Mouse (Mus musculus): ENCODE measurements around the gene Mtmr4. TPM values are rescaled to one million over a fixed set of nuclear protein-coding genes. Genes with fewer than 3 reads are reported as not detected.
A peak's percentile ranks its signal among the peaks of the same experiment; 100 is the strongest.

The Mtmr4 gene
- polyA plus RNA-seq (2014; fragmentation: Nextera tagmentation; extraction: Ambion mirVana), result 72.2 and 75.6 TPM in 2 replicates

DNA sequence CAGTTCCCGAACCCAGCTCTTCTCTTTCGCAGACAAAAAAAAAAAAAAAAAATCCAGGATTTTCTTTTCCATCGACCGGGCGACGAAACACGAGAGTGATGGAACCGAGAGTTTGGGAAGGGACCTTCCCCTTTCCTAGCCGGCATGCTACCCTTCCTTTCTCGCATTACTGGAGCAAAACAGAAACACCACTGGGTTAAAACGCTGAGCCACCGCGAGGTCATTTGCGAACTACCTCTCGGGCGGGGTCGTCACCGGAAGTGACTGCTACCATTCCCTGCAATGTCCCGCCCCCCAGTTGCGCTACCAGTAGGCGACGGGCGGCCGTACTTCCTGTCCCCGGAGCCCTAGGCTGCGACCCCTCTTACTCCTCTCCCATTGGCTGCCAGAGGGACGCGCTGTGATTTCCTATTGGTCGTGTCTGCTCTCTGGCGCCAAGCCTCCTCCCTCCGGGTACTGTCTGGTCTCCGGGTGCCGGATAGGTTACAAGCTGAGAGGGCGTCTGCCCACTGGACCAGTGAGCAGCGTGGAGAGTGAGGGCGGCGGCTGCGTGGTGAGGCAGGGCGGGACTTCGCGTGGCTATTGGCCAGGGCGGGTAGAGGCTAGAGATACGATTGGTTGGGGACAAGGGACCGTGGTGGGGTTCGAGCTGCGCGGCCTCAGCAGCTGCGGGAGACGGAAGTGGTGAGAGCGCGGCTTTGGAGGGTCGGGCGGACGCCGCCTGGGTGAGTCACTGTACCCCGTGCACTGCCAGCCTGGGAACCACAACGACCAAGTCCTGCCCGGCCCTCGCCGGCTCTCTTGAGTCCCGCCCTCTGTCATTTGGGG, at the start of gene Mtmr4:
Gene Mtmr4, plus strand, starts transcription at position 637 of the 828 bp plus-strand sequence.
- peak within 1 kb of the TSS; percentile 85 for H3K9ac ChIP-seq (ENCODE audit: low read length)
- ATAC-seq (replicated peaks; ENCODE audit: low FRiP score) (peak; percentile 98), DNase-seq (ENCODE audit: low spot score) (peak; percentile 99)
- no peaks in the 10 kb centered on the region; the same call in 1 of the 2 replicates for H3K36me3 ChIP-seq (ENCODE audit: control insufficient read depth, insufficient read depth, low read length)
- H3K27ac ChIP-seq (ENCODE audit: low read depth, low read length), result peak within 1 kb of the TSS; percentile 80
- H3K9me3 ChIP-seq (ENCODE audit: control insufficient read depth, low read length), result no peaks in the 10 kb centered on the region
- peak within 1 kb of the TSS; percentile 85 for H3K4me2 ChIP-seq (ENCODE audit: low read depth, low read length, severe bottlenecking)
- H3K4me3 ChIP-seq (ENCODE audit: low read depth, low read length), result peak within 1 kb of the TSS; percentile 81
- H3K4me1 ChIP-seq (replicated peaks; ENCODE audit: control insufficient read depth, insufficient read depth, low read length), result peaks cover 23% of the 10 kb centered on the region; the same call in 1 of the 2 replicates
- WGBS, result under 1% methylated on average over 61 of the region's 61 CpGs
- no peaks in the 10 kb centered on the region for H3K27me3 ChIP-seq (ENCODE audit: control insufficient read depth, insufficient read depth, low read length)

DNA sequence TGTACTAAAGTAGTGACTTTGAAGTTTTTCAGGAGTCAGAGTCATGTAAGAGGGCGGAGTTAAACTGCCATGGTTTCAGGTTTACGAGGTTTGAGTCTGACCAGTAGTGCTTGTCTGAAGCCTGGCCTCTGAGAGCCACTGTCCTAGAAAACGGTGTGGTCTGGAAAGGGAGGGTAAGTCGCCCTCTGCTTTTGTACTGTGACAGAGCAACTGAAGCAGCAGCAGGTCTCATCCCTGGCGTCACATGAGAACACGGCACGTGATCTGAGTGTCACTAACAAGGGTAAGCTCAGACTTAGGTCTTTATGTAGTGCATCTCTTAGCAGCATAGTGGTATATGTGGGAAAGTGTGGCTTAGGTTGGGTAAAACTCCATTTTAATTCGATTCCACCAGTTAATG, 49.7 kb upstream of the Mtmr4 start:
- 44% methylated on average over 8 of the region's 8 CpGs for WGBS

DNA sequence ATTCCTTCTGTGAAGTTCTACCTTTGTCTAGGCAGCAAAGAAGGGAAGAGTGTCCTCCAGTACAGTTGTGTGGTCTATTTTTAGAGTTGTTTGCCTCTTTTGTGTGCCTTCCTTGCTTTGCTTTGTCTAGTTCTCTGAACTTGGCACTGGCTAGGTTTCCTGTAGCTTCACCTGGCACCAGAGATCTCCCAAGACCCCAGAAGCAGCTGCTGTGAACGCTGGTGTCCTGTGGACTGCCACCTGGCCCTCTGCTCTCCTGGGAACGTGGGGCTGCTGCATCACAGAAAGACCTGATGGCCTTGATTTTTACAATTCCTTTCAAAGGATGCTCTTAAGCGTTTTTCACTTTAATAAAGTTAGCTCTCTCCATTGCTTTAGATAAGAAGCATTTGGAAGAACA, 49.1 kb upstream of the Mtmr4 start:
- Histone ChIP-seq H3K27ac (ENCODE audit: low read depth, low read length) (no peak overlapping the region), H3K4me2 (ENCODE audit: low read depth, low read length, severe bottlenecking) (no peak overlapping the region), H3K36me3 (ENCODE audit: control insufficient read depth, insufficient read depth, low read length) (no peaks in the 10 kb centered on the region), H3K4me1 (replicated peaks; ENCODE audit: control insufficient read depth, insufficient read depth, low read length) (no peaks in the 10 kb centered on the region), H3K9ac (ENCODE audit: low read length) (no peak overlapping the region), H3K9me3 (ENCODE audit: control insufficient read depth, low read length) (no peaks in the 10 kb centered on the region), H3K4me3 (ENCODE audit: low read depth, low read length) (no peak overlapping the region), H3K27me3 (ENCODE audit: control insufficient read depth, insufficient read depth, low read length) (no peaks in the 10 kb centered on the region)
- DNase-seq (ENCODE audit: low spot score) (no peak), ATAC-seq (replicated peaks; ENCODE audit: low FRiP score) (no peak)
- WGBS, result 68% methylated on average over 3 of the region's 3 CpGs

More for the DNA sequence above, 49.7 kb upstream of the Mtmr4 start:
- H3K9me3 ChIP-seq (ENCODE audit: control insufficient read depth, low read length), result no peaks in the 10 kb centered on the region
- H3K27ac ChIP-seq (ENCODE audit: low read depth, low read length), result no peak overlapping the region
- H3K36me3 ChIP-seq (ENCODE audit: control insufficient read depth, insufficient read depth, low read length), result no peaks in the 10 kb centered on the region
- no peaks in the 10 kb centered on the region for H3K27me3 ChIP-seq (ENCODE audit: control insufficient read depth, insufficient read depth, low read length)
- H3K4me1 ChIP-seq (replicated peaks; ENCODE audit: control insufficient read depth, insufficient read depth, low read length), result no peaks in the 10 kb centered on the region
- no peak overlapping the region for H3K4me3 ChIP-seq (ENCODE audit: low read depth, low read length)
- DNase-seq (ENCODE audit: low spot score) (no peak), ATAC-seq (replicated peaks; ENCODE audit: low FRiP score) (no peak)
- H3K4me2 ChIP-seq (ENCODE audit: low read depth, low read length, severe bottlenecking), result no peak overlapping the region
- H3K9ac ChIP-seq (ENCODE audit: low read length), result no peak overlapping the region

DNA sequence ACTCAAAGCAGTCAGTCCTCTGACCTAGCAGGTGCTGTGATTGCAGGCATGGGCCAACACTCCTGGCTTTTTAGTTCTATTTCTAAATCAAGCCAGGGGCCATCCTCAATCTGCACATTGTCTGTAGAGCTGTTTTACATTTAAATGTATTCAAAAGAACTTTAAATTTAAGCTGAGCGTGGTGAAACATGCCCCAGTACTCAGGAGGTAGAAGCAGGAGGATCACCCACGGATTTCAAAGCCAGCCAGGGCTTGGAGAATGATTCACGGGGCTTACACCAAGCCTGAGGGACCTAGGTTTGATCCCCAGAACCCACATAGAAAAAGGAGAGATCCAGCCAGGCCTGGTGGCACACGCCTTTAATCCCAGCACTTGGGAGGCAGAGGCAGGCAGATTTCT, 38.6 kb upstream of the Mtmr4 start:
- no peak for DNase-seq (ENCODE audit: low spot score)
- Histone ChIP-seq H3K4me2 (ENCODE audit: low read depth, low read length, severe bottlenecking) (no peak overlapping the region), H3K36me3 (ENCODE audit: control insufficient read depth, insufficient read depth, low read length) (no peaks in the 10 kb centered on the region), H3K27me3 (ENCODE audit: control insufficient read depth, insufficient read depth, low read length) (no peaks in the 10 kb centered on the region), H3K4me1 (replicated peaks; ENCODE audit: control insufficient read depth, insufficient read depth, low read length) (peaks cover 3% of the 10 kb centered on the region; the same call in 1 of the 2 replicates), H3K9ac (ENCODE audit: low read length) (no peak overlapping the region), H3K9me3 (ENCODE audit: control insufficient read depth, low read length) (no peaks in the 10 kb centered on the region), H3K4me3 (ENCODE audit: low read depth, low read length) (no peak overlapping the region), H3K27ac (ENCODE audit: low read depth, low read length) (no peak overlapping the region)
- ATAC-seq (replicated peaks; ENCODE audit: low FRiP score), result no peak
- 82% methylated on average over 4 of the region's 4 CpGs for WGBS

DNA sequence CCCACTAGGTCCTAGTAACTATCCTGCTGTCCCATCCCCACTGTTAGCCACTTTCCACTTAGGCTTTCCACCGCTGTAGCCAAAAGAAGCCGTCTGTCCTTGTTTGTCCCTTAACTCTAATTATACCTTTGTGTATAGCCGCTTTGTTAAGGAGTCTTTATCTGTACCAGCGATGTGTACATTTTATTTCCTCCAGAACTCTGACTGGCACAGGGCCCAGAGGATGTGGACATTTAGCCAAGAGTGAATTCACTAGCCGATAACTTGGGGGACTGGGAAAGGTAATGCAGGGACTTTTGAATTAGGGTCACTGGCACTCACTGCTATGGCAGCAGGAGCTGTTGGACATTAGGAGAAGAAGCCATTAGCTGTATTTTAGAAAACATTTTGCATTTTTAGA, 37.6 kb upstream of the Mtmr4 start:
- H3K4me3 ChIP-seq (ENCODE audit: low read depth, low read length), result no peak overlapping the region
- no peak for DNase-seq (ENCODE audit: low spot score)
- H3K9ac ChIP-seq (ENCODE audit: low read length), result no peak overlapping the region
- H3K4me1 ChIP-seq (replicated peaks; ENCODE audit: control insufficient read depth, insufficient read depth, low read length), result peaks cover 3% of the 10 kb centered on the region; the same call in 1 of the 2 replicates
- 77% methylated on average over 5 of the region's 5 CpGs for WGBS
- no peak overlapping the region for H3K4me2 ChIP-seq (ENCODE audit: low read depth, low read length, severe bottlenecking)
- no peaks in the 10 kb centered on the region for H3K9me3 ChIP-seq (ENCODE audit: control insufficient read depth, low read length)
- H3K27ac ChIP-seq (ENCODE audit: low read depth, low read length), result no peak overlapping the region
- no peaks in the 10 kb centered on the region for H3K36me3 ChIP-seq (ENCODE audit: control insufficient read depth, insufficient read depth, low read length)
- H3K27me3 ChIP-seq (ENCODE audit: control insufficient read depth, insufficient read depth, low read length), result no peaks in the 10 kb centered on the region
- ATAC-seq (replicated peaks; ENCODE audit: low FRiP score), result no peak

DNA sequence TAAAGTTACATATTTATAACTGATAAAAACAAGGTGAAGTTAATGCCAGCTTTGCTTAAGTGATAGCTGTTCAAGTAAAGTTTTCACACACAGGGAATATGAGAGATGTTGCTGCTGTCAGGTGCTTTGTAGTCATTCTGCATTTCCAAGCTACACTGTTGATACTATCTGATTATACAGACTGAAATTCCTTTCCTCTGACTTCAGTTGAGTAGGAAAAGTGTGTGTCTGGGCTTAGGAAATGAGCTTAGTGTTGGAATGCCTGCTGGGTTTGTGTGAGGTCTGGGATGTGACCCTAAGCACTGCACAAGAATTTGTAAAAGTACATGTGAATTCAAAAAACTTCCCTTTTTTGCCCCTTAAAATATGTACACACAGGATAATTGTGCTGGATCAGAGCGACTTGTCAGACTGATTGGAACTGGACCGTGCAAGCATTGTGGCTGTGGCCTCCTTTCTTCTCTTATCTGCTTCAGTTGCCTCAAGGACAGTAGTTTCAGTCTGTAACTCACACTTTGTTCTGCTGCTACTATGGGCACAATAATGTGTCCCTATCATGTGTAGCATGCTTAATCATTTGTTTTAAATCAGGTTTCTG, 36.8 kb upstream of the Mtmr4 start:
- Histone ChIP-seq H3K36me3 (ENCODE audit: control insufficient read depth, insufficient read depth, low read length) (no peaks in the 10 kb centered on the region), H3K27me3 (ENCODE audit: control insufficient read depth, insufficient read depth, low read length) (no peaks in the 10 kb centered on the region), H3K9ac (ENCODE audit: low read length) (no peak overlapping the region), H3K27ac (ENCODE audit: low read depth, low read length) (no peak overlapping the region), H3K4me1 (replicated peaks; ENCODE audit: control insufficient read depth, insufficient read depth, low read length) (peaks cover 3% of the 10 kb centered on the region; the same call in 1 of the 2 replicates), H3K4me2 (ENCODE audit: low read depth, low read length, severe bottlenecking) (no peak overlapping the region), H3K9me3 (ENCODE audit: control insufficient read depth, low read length) (no peaks in the 10 kb centered on the region), H3K4me3 (ENCODE audit: low read depth, low read length) (no peak overlapping the region)
- no peak for DNase-seq (ENCODE audit: low spot score)
- 43% methylated on average over 2 of the region's 2 CpGs for WGBS
- no peak for ATAC-seq (replicated peaks; ENCODE audit: low FRiP score)

DNA sequence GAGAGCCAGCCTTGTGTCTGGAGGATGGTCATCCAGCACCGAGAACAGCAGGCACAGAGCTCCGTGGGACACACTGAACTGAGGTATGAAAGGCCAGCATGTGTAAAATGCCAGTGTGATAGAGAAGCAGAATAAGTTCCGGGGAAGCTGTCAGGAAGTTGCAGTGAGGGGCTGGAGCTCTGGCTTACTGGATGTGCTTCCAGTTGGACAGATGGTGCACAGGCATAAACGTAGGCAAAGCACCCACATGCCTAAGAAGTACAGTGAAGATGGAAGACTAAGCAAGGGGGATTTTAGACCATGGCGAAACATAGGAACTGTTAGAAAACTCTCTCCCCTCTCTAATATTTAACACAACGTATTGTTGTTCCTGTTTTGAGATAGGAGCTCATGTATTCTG, 30.8 kb upstream of the Mtmr4 start:
- Histone ChIP-seq H3K4me3 (ENCODE audit: low read depth, low read length) (no peak overlapping the region), H3K9me3 (ENCODE audit: control insufficient read depth, low read length) (no peaks in the 10 kb centered on the region), H3K9ac (ENCODE audit: low read length) (no peak overlapping the region), H3K4me1 (replicated peaks; ENCODE audit: control insufficient read depth, insufficient read depth, low read length) (no peaks in the 10 kb centered on the region), H3K27me3 (ENCODE audit: control insufficient read depth, insufficient read depth, low read length) (no peaks in the 10 kb centered on the region), H3K27ac (ENCODE audit: low read depth, low read length) (no peak overlapping the region), H3K36me3 (ENCODE audit: control insufficient read depth, insufficient read depth, low read length) (no peaks in the 10 kb centered on the region), H3K4me2 (ENCODE audit: low read depth, low read length, severe bottlenecking) (no peak overlapping the region)
- ATAC-seq (replicated peaks; ENCODE audit: low FRiP score), result no peak
- no peak for DNase-seq (ENCODE audit: low spot score)
- WGBS, result 91% methylated on average over 6 of the region's 6 CpGs

DNA sequence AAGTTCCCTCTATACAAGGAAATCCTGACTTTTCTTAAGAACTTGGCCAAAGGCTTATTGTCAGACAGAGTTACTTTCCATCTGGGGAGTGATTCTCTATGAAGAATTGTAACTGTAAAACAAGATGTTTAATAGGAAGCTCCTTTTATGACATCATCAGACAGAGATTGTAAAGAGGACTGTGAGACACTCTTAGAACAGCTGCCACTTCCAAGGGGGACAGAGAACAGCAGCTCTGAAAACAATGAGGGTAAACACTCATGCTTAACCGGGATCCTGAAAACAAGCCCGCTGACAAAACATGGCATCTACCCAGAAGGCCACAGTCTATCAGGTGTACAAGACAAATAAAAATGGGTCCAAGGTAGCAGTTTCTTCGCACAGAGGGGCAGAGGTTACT, 25.5 kb upstream of the Mtmr4 start, which contains the start of gene Gm11492:
Gene Gm11492, plus strand, starts transcription at position 153 of the 400 bp plus-strand sequence.
- 91% methylated on average over 3 of the region's 3 CpGs for WGBS
- Histone ChIP-seq H3K27ac (ENCODE audit: low read depth, low read length) (no peak within 1 kb of the TSS), H3K9ac (ENCODE audit: low read length) (no peak within 1 kb of the TSS), H3K36me3 (ENCODE audit: control insufficient read depth, insufficient read depth, low read length) (no peaks in the 10 kb centered on the region), H3K27me3 (ENCODE audit: control insufficient read depth, insufficient read depth, low read length) (no peaks in the 10 kb centered on the region), H3K9me3 (ENCODE audit: control insufficient read depth, low read length) (no peaks in the 10 kb centered on the region), H3K4me2 (ENCODE audit: low read depth, low read length, severe bottlenecking) (no peak within 1 kb of the TSS), H3K4me1 (replicated peaks; ENCODE audit: control insufficient read depth, insufficient read depth, low read length) (no peaks in the 10 kb centered on the region), H3K4me3 (ENCODE audit: low read depth, low read length) (no peak within 1 kb of the TSS)
- DNase-seq (ENCODE audit: low spot score) (no peak), ATAC-seq (replicated peaks; ENCODE audit: low FRiP score) (no peak)

All from forebrain, embryonic 11.5 days (tissue).